Mouse (Mus musculus) left cerebral cortex, adult 18-20 months (tissue): ENCODE measurements around the gene Stx1b. TPM values are rescaled to one million over a fixed set of nuclear protein-coding genes. Genes with fewer than 3 reads are reported as not detected.
"Not testable (repeated sequence)": the region's sequence is repeated elsewhere in the genome, so short reads cannot be mapped to it uniquely, and the experiment has no call there.

Experiments used
- DNase-seq, 2 experiments: peaks; one replicate each; pipeline ENCODE4 v3.0.0; 2021 to 2022; ENCODE audit warnings: low spot score in 2 of 2, mixed read lengths in 1 of 2
- total RNA-seq, 2 experiments: library from RNA; stranded (reverse); gene quantifications; 2 replicates each; pipeline ENCODE4 v1.2.3; 2021

Gene Stx1b
- total RNA-seq, 2 experiments from 2014 or later = 420 to 434 TPM

DNA sequence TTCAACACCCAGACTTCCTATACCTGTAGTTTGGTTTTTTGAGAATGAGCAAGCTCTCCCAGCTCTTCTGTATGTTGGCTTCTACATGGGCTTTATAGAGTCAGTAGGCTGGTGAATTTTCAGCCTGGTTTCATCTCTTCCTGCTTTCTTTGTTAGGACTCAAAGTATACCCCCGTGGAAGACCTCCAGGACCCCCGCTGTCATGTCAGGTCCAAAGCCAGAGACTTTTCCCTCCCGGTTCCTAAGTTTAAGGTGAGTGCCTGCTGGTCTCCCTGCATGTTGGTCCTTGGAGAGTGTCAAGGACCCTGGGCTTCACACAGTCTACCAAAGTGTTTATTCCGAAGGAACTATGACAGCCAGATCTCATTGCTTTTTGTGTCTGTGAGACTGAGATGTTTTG lies 46.0 kb downstream of the Stx1b start:
- DNase-seq = no peak

DNA sequence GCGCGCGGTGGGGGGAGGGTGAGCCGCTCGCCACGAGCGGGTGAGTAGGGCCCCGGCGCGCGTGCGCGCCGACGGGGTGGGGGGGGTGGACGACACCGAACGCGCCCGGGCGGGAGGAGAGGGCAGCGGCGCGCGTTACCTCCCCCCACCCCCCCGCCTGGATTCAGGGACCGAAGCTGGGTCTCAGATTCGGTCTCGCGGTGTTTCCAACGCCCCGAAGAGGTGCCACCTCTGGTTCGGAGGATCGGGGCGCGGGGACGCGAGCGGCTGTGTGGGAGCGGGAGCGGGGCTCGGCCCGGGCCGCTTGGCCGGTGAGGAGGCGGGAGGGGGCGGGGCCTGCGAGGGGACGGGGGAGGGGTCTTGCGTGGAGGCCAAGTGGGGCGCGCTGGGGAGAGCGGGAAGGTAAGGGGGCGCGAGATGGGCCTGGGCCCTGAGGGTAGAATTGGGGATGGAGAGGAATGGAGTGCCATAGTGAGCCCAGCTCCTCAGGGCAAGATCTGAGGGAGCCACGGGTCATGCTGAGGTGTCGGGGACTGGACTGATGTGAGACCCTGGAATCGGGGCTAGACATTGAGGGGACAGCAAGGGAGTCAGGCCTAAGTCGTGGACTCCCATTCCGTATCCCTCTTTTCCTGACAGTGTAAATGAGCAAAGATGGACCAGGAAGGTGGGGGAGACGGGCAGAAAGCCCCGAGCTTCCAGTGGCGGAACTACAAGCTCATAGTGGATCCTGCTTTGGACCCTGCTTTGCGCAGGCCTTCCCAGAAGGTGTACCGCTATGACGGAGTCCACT lies 46.7 kb downstream of the Stx1b start:
- peak in 1 of 2 experiments; percentile 30 for DNase-seq

DNA sequence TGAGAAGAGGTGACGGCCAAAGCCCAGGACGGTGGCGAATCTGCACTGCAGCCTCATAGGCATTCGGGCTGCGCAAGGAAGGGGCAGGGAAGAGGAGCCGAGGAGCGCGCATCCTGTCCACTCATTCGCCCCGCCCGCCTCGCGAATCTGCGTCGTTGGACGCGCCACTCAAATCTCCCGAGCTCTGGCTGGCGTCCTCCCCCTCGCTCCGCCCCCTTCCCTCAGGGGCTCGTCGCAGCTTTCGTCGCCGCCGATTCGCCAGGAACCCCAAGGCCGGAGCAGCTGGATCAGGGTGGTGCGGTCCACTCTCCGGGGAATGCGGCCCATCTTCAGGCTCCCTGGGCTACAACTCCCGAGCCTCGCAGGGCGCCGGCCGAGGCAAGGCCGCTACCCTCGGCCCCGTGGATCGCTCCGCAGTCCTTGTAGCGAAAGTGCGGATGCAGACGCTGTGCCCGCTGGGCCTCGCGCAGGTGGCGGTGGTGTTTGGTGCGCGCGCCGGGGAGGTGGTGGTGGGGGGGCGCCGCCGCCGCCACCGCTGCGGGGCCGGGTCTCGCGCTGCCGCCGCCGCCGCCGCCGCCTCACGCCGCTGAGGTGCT lies 47.4 kb downstream of the Stx1b start:
- peak; percentile 96 for DNase-seq

DNA sequence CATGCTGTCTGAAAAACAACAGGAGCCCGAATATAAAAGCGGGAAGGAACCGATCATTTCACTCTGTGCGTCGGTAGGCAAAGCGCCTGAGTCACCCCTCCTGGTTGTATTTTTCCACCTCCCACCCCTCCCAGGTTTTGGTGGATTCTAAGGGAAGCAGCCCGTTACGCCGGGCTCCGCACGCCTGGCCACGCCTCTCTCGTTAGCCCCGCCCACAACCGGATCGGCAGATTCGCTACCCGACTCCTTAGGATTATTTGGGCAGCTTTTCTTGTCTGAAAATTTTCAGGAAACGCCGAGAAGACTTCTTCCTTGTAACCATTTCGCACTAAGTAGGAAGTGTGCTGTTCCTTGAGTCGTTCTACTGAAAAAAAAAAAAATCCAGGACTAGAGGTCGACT lies 47.9 kb downstream of the Stx1b start, which contains the start of gene Setd1a:
Gene Setd1a, plus strand, starts transcription at position 245 of the 400 bp plus-strand sequence.
- peak; percentile 89 to 90 for DNase-seq

DNA sequence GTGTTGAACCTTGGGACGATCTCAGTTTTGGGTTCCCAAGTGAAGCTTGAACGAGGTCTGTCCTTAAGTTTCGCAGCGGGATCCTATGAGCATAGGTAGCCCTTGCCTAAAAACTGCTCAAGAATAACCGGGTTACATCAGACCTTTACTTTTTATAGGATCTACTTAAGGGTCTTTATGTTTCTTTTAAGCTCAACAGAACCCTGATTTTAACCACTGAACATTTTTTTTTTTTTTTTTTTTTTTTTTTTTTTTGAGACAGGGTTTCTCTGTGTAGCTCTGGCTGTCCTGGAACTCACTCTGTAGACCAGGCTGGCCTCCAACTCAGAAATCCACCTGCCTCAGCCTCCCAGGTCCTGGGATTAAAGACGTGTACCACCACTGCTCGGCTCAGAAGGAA lies 48.5 kb downstream of the Stx1b start:
- DNase-seq = not testable (repeated sequence)

DNA sequence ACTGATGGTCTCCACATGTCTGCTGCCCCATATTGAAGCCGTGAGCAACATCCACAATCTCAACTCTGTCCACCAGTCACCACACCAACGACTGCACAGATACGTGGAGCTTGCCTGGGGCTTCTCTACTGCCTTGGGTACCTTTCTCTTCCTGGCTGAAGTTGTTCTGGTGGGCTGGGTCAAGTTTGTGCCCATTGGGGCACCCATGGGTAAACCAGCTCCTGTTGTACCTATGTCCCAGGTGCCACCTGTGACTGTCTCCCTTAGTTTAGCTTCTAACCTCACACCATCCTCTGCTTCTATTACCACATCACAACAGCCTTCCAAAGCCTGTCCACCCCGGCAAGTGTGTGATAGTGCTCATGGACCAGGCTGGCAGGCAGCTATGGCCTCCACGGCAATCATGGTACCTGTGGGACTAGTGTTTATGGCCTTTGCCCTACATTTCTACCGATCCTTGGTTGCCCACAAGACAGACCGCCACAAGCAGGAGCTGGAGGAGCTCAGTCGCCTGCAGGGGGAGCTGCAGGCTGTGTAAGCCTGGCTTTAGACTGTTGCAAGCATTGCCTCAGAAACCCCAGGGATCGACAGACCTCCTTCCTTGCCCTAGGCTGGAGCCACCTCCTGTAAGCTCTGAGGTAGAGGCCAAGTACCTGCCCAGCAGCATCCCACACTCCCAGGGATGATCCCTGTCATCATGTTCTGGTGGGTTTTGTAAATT lies 50.5 kb downstream of the Stx1b start:
- DNase-seq = peak; percentile 59 to 66

DNA sequence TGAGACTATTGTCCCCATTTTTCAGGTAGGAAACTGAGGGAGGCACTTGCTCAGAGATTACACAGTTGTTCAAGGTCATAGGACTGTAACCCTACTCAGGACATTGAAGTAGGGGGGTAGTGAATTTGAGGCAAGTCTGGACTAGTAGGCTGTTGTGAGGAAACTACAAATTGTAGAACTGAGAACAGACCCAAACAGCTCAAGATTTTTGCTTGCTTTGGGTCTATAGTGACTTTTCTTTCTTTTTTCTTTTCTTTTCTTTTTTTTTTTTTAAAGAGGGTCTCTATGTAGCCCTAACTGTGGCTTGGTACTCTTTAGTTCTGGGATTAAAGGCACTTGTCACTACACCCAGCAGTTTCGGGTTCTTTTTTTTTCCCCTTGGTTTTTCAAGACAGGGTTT lies 51.8 kb downstream of the Stx1b start:
- no peak for DNase-seq

DNA sequence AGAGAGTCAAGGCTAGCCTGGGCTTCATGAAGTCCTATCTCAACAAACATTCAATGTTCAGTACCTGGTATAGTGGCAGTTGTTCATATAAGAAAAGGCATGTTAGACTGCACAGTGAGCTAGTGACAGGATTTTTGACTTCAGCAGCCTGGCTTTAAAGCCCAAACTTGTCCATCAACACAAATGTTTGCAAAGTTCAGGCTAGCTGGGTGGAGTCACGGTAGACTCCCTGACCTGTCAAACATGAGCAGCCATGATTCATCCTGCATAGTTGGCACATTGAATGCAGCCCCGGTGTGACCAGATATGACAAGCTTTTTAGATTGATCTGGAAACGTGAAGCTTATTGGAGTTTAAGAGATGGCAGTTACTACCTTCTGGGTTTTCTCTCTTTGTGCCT lies 52.3 kb downstream of the Stx1b start:
- no peak for DNase-seq

DNA sequence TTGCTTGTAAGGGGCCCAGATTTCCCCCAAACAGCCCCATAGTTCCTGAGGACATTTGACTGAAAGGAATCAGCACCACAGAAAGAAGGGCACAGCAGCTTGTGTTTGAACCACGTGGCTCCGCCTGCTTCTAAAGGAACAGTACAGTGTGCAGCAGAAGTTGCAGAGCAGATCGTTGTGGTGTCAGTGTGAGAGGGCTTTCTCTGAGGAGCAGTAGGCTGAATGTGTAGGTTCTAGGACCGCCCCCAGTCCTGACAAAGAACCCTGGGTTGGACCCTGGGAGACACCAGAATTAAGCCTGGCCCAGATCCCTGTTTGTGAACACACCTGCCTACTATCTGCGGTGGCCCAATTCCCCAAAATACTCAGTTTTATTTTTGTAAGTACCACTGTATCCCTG lies 53.1 kb downstream of the Stx1b start:
- DNase-seq = peak in 1 of 2 experiments; percentile 67

DNA sequence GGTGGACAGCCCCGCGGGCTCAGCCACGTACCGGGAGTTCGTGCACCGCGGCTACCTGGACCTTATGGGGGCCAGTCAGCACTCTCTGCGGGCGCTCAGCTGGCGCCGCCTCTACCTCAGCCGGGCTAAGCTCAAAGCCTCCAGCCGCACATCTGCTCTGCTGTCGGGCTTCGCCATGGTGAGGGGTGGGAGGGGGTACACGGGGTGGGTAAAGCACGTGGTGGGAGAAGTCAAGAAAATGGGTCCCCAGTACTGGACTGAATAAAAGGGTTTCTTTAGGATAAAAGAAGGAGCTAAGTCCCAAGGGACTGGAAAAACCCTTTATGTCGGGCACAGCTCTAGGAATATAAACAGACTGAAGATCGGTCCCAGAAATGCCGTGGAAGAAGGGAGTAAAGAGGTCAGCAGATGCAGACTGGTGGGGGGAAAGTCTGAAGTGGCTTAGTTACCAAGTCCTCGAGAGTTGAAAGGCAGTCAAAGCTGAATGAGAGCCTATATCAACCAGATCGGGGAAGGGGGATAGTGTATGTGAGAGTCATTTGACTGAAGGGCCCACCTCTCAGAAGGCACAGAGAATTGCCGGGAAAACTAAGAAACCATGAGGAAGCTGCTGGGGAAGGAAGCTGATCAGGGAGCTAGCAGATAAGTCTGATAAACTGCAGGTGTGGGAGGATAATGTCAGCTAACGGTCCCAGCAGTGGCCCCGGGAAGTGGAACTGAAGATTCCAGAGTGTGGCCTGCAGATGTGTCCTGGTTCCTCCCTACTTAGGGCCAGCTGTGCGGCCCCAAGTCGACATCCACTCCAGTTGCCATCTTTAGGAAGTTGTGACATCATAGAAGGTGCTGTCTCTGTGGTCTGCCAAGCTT lies 54.1 kb downstream of the Stx1b start:
- no peak for DNase-seq

DNA sequence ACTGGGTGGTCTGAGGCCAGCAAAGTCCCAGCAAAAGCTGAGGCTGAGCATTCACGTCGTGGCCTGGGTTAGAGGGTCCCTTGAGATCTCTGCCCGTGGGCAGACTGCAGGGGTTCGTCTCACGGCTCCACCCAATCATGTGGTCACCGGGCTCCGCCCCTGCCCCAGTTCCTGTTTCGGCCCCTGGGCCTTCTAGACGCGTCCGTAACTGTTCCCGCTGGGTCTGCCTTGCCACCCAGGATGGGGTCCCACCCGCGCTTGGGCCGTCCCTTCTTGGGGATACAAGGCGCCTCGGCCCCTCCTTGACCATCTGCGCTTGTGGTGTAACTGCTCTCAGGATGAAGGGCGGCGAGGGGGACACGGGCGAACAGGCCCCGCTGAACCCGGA lies 54.7 kb downstream of the Stx1b start, which contains the start of gene Orai3:
Gene Orai3, plus strand, starts transcription at position 165 of the 388 bp plus-strand sequence.
- DNase-seq = peak; percentile 77 to 83

DNA sequence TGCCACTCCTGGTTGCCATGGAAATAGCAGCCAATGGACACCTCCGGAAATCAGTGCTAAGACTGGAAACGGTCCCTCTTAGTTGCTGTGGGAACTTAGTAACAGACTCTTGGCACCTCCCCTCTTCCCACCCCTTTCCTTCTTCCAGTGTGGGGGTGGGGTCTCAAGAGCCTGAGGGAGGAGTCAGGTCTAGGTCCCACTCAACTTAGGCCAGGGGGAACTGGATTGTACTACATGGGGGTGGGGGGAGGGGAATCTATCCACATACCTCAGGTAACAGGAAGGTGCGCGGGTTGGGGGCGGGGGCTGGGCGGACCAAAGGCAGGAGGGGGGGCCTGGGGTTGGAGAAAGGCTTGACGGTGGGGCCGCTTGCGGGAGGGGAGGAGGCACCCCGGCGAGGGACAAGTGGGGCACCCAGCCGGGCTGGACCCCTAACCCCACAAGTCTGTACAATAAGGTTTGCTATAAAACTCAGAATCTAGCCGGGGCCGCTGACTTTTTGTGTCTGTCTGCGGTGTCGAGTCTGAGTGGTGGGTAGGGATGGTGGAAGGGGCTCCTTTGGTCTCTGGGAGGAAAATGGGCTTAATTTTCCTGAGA lies 55.3 kb downstream of the Stx1b start:
- peak; percentile 94 to 96 for DNase-seq

DNA sequence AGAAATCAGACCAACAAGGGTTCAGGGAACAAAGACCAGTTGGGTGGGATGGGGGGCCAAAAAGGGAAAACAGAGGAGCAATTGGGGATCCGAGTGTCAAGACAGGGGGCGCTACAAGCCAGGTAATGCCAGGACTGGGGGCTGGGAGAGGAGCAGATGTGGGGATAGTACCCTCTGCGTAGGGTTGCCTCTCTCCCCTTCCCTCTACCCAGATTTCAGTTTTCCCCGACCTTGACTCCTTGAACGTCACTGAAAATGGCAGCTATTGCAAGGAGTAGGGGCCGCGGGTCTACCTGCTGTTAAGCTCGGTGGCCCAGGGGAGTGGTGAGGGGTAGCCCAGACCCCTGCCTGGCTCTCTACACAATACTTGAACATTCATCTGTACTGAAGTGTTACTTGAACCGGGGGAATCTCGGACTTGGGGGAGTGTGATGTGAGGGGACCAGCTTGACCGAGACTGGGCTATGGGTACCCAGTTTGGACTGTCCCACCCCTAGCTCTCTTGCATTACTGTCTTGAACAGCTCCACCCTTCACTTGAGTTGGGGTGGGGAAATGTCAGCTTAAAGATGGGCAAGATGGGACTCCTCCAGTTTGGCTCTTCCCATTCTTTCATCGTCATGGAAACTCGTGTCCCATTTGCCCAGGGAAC lies 55.9 kb downstream of the Stx1b start:
- no peak for DNase-seq

DNA sequence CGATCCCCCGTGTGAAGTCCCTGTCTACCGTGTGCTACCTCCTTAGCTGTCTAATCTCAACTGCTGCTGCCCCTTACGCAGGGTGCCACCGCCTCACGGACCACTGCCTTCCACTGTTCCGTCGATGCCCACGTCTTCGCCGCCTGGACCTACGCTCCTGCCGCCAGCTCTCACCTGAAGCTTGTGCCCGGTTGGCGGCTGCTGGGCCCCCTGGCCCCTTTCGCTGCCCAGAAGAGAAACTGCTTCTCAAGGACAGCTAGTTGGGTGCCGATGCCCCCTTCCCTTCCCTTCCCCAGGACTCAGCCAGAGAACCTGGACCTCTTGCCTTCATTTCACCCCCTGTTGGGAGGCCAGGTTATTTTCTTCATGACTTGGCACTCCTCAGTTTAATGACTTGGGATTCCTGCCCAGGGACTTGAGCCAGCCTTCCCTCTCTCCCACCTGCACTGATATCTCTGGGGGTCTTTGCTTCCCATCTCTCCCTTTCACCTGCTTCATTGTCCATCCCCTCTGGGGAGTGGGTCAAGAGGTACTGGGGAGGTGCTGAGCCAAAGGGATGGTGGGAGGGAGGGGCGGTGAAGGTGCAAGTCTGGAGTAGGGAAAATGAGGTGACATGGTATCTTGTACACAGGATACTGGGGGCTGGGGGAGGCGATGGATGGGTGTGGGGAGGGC lies 56.5 kb downstream of the Stx1b start:
- no peak for DNase-seq

DNA sequence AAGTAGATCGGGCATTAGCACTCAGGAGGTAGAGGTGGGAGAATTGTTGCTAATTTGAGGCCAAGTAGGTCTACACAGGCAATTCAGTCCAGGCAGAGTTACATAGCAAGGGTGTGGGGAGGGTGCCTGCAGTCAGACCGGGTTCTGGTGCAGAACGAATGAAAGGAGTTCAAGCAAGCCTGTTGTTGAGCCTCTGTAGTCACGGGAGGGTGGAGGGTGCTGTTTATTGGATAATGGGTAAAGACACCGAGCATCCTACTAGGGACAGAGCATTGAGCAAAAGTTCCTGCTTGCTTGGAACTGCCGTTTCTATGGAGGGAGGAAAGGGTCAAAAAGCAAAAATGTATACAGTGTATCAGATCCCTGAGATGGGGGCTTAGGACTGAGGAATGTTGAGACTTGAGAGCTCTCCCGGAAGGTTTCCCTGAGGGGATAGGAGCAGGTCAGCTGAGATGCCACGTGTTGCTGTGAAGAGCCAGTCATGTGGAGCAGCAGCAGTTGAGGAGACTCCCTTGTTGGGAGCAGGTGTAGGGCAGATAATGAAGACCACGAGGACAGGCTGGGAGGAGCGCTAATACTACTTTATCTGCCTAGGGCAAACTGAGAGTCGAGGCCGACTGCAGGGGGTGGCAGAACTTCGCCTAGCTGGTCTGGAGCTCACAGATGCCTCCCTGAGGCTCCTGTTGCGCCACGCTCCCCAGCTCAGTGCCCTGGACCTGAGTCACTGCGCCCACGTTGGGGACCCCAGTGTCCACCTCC lies 57.3 kb downstream of the Stx1b start:
- no peak for DNase-seq

DNA sequence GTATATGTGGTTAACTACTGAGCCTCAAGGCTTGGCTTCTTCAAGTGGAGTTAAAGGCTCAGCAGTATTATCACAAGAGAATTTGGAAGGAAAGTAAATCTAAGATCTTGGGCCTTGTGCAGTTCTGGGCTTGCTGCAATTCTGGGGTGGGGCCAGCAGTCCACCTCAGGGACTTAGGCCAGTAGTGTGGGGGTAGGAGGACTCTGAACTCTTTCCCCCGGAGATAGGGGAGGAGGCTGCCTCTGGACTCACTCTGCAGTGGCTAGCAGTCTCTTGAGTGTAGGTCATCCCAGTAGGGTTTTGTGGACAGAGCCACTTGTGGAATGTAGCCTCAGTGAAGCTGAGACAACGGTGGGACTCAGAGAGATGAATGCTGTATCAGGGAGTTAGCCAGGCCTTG lies 58.6 kb downstream of the Stx1b start:
- DNase-seq = no peak

DNA sequence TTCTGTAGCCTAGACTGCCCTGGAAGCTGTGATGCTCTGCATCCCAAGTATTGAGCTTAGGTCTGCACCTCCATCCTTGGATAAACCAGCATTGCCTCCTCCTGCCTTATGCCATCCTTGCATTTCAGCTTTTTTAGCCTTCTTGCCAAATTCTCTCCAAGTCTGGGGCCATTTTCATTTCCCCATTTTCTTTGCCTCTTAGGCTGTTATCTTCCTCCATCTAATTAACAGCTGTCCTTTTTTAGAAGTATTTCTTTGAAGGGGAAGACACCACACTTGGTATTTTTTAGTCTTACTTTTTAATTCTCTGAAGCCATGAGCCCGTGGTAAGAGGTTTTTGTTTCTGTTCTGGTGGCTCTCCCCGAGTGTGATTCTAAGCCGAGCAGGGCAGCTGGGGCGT lies 60.7 kb downstream of the Stx1b start:
- DNase-seq = no peak

DNA sequence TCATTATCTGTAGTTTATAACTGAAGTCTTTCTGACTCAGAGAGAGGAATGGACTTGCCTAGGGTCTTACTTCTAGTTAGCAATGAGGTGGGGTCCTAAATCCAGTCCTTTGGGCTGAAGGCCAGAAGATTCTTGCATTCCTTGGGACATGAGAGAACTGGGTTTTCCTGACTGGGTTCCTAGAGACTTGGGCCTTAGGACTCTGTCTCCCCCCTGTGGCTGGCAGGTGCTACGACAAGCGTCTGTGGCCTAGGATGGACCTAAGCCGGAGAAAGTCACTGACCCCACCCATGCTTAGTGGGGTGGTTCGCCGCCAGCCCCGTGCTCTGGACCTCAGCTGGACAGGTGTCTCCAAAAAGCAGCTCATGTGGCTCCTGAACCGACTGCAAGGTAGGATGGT lies 63.3 kb downstream of the Stx1b start:
- peak in 1 of 2 experiments; percentile 63 for DNase-seq

DNA sequence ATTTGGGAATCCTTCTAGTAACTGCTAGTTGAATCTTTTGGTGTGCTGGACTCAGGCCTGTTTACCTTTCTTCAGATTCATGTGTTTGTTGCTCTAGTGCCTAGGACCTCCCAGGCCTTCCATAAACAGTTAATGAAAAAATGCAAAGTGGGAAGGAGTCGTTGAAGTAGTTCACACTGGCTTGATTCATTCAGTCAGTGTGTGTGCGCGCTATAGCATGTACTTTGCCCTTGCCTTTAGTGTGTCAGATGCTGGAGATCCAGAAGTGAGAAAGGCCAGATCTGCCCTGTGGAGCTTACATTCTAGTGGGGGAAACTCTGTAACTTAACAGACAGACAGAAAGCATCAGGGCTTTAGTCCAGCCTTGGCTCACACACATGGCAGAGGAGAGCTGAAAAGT lies 63.9 kb downstream of the Stx1b start:
- DNase-seq = no peak
